Mouse (Mus musculus) forebrain, postnatal 0 days (tissue): ENCODE data around the gene Zbtb20. TPM values are rescaled to one million over a fixed set of nuclear protein-coding genes. Genes with fewer than 3 reads are reported as not detected.

Experiments used
- ATAC-seq: fragments of 200-750 bp; cut with Nextera tagmentation; 2 replicates; pipeline ENCODE4 v1.8.0; 2017; ENCODE audit warnings: mild to moderate bottlenecking, moderate library complexity
- DNase-seq: peaks from one replicate; pipeline ENCODE4 v3.0.0-alpha.2; 2015
- H3K27ac ChIP-seq: fragments of 300-500 bp; sonication (generic); 2 replicates; pipeline ENCODE4 v1.5.1; 2014; ENCODE audit warnings: low read depth, mild to moderate bottlenecking, antibody characterized with exemption, low read length, moderate library complexity, mixed read lengths
- H3K27me3 ChIP-seq: fragments of 300-500 bp; sonication (generic); 2 replicates; pipeline ENCODE4 v1.6.1; 2014; ENCODE audit warnings: mild to moderate bottlenecking, low read length, mixed read lengths; ENCODE audit not compliant: insufficient read depth
- H3K36me3 ChIP-seq: fragments of 300-500 bp; sonication (generic); 2 replicates; pipeline ENCODE4 v1.6.1; 2014; ENCODE audit warnings: mild to moderate bottlenecking, moderate library complexity; ENCODE audit not compliant: insufficient read depth
- H3K4me1 ChIP-seq: fragments of 300-500 bp; sonication (generic); 2 replicates; pipeline ENCODE4 v1.6.1; 2014; ENCODE audit warnings: antibody characterized with exemption; ENCODE audit not compliant: insufficient read depth
- H3K4me2 ChIP-seq: fragments of 300-500 bp; sonication (generic); 2 replicates; pipeline ENCODE4 v1.6.1; 2014; ENCODE audit warnings: low read depth, mild to moderate bottlenecking, moderate library complexity
- H3K4me3 ChIP-seq: fragments of 300-500 bp; sonication (generic); 2 replicates; pipeline ENCODE4 v1.5.1; 2014; ENCODE audit warnings: low read depth, low read length, mixed read lengths
- H3K9ac ChIP-seq: fragments of 300-500 bp; sonication (generic); 2 replicates; pipeline ENCODE4 v1.6.1; 2014; ENCODE audit warnings: mild to moderate bottlenecking
- H3K9me3 ChIP-seq: fragments of 300-500 bp; sonication (generic); 2 replicates; pipeline ENCODE4 v1.6.1; 2016; ENCODE audit warnings: low read length
- CTCF ChIP-seq: sonication (generic); IDR thresholded peaks from 2 replicates; pipeline ENCODE4 v1.5.1; 2016; ENCODE audit warnings: antibody characterized with exemption, control low read depth, low read depth
- WGBS: fragments of 180-500 bp; shearing (Covaris S2); extraction: QIAGEN DNeasy Blood & Tissue Kit; methylation state at CpG from one replicate; pipeline ENCODE4 v1.1.7; 2014; 5-methylcytosine and 5-hydroxymethylcytosine counted together
- polyA plus RNA-seq: library from polyadenylated mRNA; unstranded; fragments of >200 nt; fragmentation: Nextera tagmentation; extraction: Ambion mirVana; gene quantifications from 2 replicates; pipeline ENCODE4 v1.2.1, GENCODE M21; 2015
- total RNA-seq: library from RNA; depleted of rRNA; stranded (reverse); fragments of >200 nt; gene quantifications from 2 replicates; pipeline ENCODE4 v1.2.3, GENCODE M21; 2014

The Zbtb20 gene
- total and polyA plus RNA-seq, 2 experiments from 2014 or later, result 63.4 to 90.9 TPM

GRCm38 (mm10) chr16:43604399-43605013 lies 728.8 kb downstream of the Zbtb20 start:
- 10% methylated on average over 4 of the region's 4 CpGs for WGBS
- ATAC-seq (no peak), DNase-seq (no peak)
- Histone ChIP-seq H3K27ac (no peak overlapping the region), H3K4me1 (0 out of 2 replicates have a peak, but pooled peaks cover 7% of the 10 kb centered on the region), H3K9ac (no peak overlapping the region), H3K4me2 (no peak overlapping the region), H3K27me3 (no peaks in the 10 kb centered on the region), H3K4me3 (no peak overlapping the region), H3K9me3 (no peaks in the 10 kb centered on the region), H3K36me3 (peaks cover 15% of the 10 kb centered on the region)
- no peak for TF ChIP-seq CTCF

- Histone ChIP-seq H3K4me3 (no peak overlapping the region), H3K4me1 (0 out of 2 replicates have a peak, but pooled peaks cover 7% of the 10 kb centered on the region), H3K9me3 (no peaks in the 10 kb centered on the region), H3K27ac (no peak overlapping the region), H3K9ac (no peak overlapping the region), H3K4me2 (no peak overlapping the region), H3K36me3 (peaks cover 27% of the 10 kb centered on the region), H3K27me3 (no peaks in the 10 kb centered on the region)
- DNase-seq (no peak), ATAC-seq (no peak)
- no peak for TF ChIP-seq CTCF
Measured at GRCm38 (mm10) chr16:43607086-43607485, 731.4 kb downstream of the Zbtb20 start.

GRCm38 (mm10) chr16:43608066-43608465 lies 732.4 kb downstream of the Zbtb20 start:
- no peak for ATAC-seq
- Histone ChIP-seq H3K9me3 (no peaks in the 10 kb centered on the region), H3K9ac (no peak overlapping the region), H3K27ac (no peak overlapping the region), H3K4me1 (0 out of 2 replicates have a peak, but pooled peaks cover 7% of the 10 kb centered on the region), H3K4me3 (no peak overlapping the region), H3K27me3 (no peaks in the 10 kb centered on the region), H3K36me3 (peaks cover 31% of the 10 kb centered on the region), H3K4me2 (no peak overlapping the region)
- no peak for TF ChIP-seq CTCF
- no peak for DNase-seq

DNA sequence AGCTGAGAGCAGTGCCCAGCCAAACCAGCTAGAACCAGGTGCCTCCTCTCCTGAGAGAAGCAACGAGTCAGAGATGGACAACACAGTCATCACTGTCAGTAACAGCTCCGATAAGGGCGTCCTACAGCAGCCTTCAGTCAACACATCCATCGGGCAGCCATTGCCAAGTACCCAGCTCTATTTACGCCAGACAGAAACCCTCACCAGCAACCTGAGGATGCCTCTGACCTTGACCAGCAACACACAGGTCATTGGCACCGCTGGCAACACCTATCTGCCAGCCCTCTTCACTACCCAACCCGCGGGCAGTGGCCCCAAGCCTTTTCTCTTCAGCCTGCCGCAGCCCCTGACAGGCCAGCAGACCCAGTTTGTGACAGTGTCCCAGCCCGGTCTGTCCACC lies 734.7 kb downstream of the Zbtb20 start:
- no peak for TF ChIP-seq CTCF
- Histone ChIP-seq H3K4me2 (no peak overlapping the region), H3K4me1 (no peaks in the 10 kb centered on the region), H3K36me3 (peaks cover 31% of the 10 kb centered on the region), H3K9me3 (no peaks in the 10 kb centered on the region), H3K27me3 (no peaks in the 10 kb centered on the region), H3K27ac (no peak overlapping the region), H3K4me3 (no peak overlapping the region), H3K9ac (no peak overlapping the region)
- WGBS, result 95% methylated on average over 10 of the region's 10 CpGs
- ATAC-seq (no peak), DNase-seq (no peak)

DNA sequence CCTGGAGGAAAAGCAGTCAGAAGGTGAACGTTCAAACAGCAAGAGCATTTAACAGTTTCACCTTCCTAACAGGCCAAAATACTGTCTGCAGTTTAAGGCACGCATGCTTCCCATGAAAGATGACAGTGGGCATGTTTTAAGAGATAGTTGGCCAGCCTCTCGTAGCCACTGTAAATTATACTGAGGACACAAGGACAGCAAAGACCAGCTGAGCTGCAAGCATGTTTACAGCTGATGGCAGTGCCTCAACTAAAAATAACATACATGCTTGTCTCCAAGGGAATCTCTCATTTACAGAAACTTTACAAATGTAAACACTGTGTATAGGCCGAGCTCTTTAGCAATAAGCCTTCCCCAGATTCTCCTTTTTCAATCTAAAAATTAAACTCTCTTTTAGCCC lies 740.7 kb downstream of the Zbtb20 start:
- Histone ChIP-seq H3K27ac (no peak overlapping the region), H3K36me3 (peaks cover 9% of the 10 kb centered on the region; the same call in 1 of the 2 replicates), H3K27me3 (no peaks in the 10 kb centered on the region), H3K4me2 (no peak overlapping the region), H3K9ac (no peak overlapping the region), H3K9me3 (no peaks in the 10 kb centered on the region), H3K4me1 (0 out of 2 replicates have a peak, but pooled peaks cover 2% of the 10 kb centered on the region), H3K4me3 (no peak overlapping the region)
- no peak for DNase-seq
- TF ChIP-seq CTCF, result no peak
- 79% methylated on average over 4 of the region's 4 CpGs for WGBS
- ATAC-seq, result no peak

DNA sequence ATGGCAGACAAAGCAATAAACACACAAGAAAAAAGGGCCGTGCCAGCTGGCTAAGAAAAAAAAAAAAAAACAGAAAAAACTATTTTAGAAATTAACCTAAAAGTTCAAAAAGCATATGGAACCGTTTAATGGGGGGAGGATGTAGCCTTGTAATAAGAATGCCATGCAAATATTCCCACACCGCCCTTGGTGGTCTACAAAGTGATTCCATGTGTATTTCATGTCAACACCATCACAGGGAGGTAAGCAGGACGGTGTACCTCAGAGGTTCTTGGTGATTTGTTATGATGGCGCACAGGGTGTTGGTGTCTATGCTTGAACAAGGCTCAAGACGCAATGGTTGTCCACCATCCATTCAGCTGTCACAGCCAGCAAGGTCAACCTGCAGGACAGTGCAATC lies 741.7 kb downstream of the Zbtb20 start:
- DNase-seq (no peak), ATAC-seq (no peak)
- Histone ChIP-seq H3K4me1 (0 out of 2 replicates have a peak, but pooled peaks cover 2% of the 10 kb centered on the region), H3K4me3 (no peak overlapping the region), H3K4me2 (no peak overlapping the region), H3K9me3 (no peaks in the 10 kb centered on the region), H3K27ac (no peak overlapping the region), H3K27me3 (no peaks in the 10 kb centered on the region), H3K36me3 (peaks cover 9% of the 10 kb centered on the region; the same call in 1 of the 2 replicates), H3K9ac (no peak overlapping the region)
- WGBS, result 96% methylated on average over 6 of the region's 6 CpGs
- no peak for TF ChIP-seq CTCF

GRCm38 (mm10) chr16:43618286-43618685 lies 742.6 kb downstream of the Zbtb20 start:
- WGBS, result 95% methylated on average over 23 of the region's 23 CpGs

More at GRCm38 (mm10) chr16:43618286-43618685, 742.6 kb downstream of the Zbtb20 start:
- Histone ChIP-seq H3K9me3 (no peaks in the 10 kb centered on the region), H3K9ac (no peak overlapping the region), H3K27ac (no peak overlapping the region), H3K36me3 (peaks cover 5% of the 10 kb centered on the region; the same call in 1 of the 2 replicates), H3K27me3 (no peaks in the 10 kb centered on the region), H3K4me2 (no peak overlapping the region), H3K4me3 (no peak overlapping the region), H3K4me1 (0 out of 2 replicates have a peak, but pooled peaks cover 2% of the 10 kb centered on the region)
- ATAC-seq, result no peak
- TF ChIP-seq CTCF, result no peak
- DNase-seq, result no peak
